Mouse (Mus musculus) urinary bladder, postnatal 0 days (tissue): Measurements from ENCODE around the gene Klhl11. TPM values are rescaled to one million over a fixed set of nuclear protein-coding genes. Genes with fewer than 3 reads are reported as not detected.

Experiments used
- microRNA-seq: library from miRNA; unstranded; fragments of <30 nt; microRNA quantifications from one replicate; pipeline ENCODE4, GENCODE M21; 2016
- polyA plus RNA-seq: library from polyadenylated mRNA; unstranded; fragments of >200 nt; fragmentation: Nextera tagmentation; extraction: Ambion mirVana; gene quantifications from 2 replicates; pipeline ENCODE4 v1.2.1, GENCODE M21; 2015

Klhl11 gene
- polyA plus RNA-seq: 4.9 TPM in 2 replicates

GRCm38 (mm10) chr11:100472197-100472934 is at the start of gene Klhl11:
TSS of gene Klhl11 (minus strand) at chr11:100472741.

GRCm38 (mm10) chr11:100441797-100442196 is 30.7 kb downstream of the Klhl11 start, which contains the start of the genes Nt5c3b and Klhl10:
TSS of gene Nt5c3b (minus strand) at chr11:100441808.
TSS of gene Klhl10 (plus strand) at chr11:100441917.

GRCm38 (mm10) chr11:100414914-100415822 is 57.4 kb downstream of the Klhl11 start, which contains the start of gene Fkbp10:
TSS of gene Fkbp10 (plus strand) at chr11:100415697.

GRCm38 (mm10) chr11:100414021-100414913 is 58.3 kb downstream of the Klhl11 start, which contains the start of gene P3h4:
TSS of gene P3h4 (minus strand) at chr11:100414836.

Small RNAs within 50 kb of the gene (microRNA-seq; reads per million reads assigned to microRNA genes)
- not detected for gene Gm27374
- not detected for gene Mir7116

Other genes starting within 250 kb of the Klhl11 start
- not detected in 2 replicates for gene Krt16, start 223.8 kb downstream of the Klhl11 start, polyA plus RNA-seq
- gene Krt17, start 211.7 kb downstream of the Klhl11 start, polyA plus RNA-seq: 4.6 and 5.2 TPM in 2 replicates
- not detected in 2 replicates for gene Krt42, start 202.9 kb downstream of the Klhl11 start, polyA plus RNA-seq
- gene Eif1, start 152.9 kb downstream of the Klhl11 start, polyA plus RNA-seq: 1,889 and 2,012 TPM in 2 replicates
- not detected in 2 replicates for gene Gast, start 138.3 kb downstream of the Klhl11 start, polyA plus RNA-seq
- 1.4 and 2.0 TPM in 2 replicates for gene Hap1, start 116.6 kb downstream of the Klhl11 start, polyA plus RNA-seq
- 114 and 129 TPM in 2 replicates for gene Jup, start 75.0 kb downstream of the Klhl11 start, polyA plus RNA-seq
- 77.6 and 84.4 TPM in 2 replicates for gene P3h4, start 57.9 kb downstream of the Klhl11 start, polyA plus RNA-seq
- gene Fkbp10, start 57.0 kb downstream of the Klhl11 start, polyA plus RNA-seq: 148 and 172 TPM in 2 replicates
- gene Nt5c3b, start 30.9 kb downstream of the Klhl11 start, polyA plus RNA-seq: 238 and 265 TPM in 2 replicates
- gene Klhl10, start 30.8 kb downstream of the Klhl11 start, polyA plus RNA-seq: 0.63 and 0.71 TPM in 2 replicates
- 81.8 and 108 TPM in 2 replicates for gene Acly, start 55.3 kb upstream of the Klhl11 start, polyA plus RNA-seq
- gene Ttc25, start 72.9 kb upstream of the Klhl11 start, polyA plus RNA-seq: 0.18 and 0.28 TPM in 2 replicates
- gene Cnp, start 102.2 kb upstream of the Klhl11 start, polyA plus RNA-seq: 62.8 and 69.7 TPM in 2 replicates
- 46.9 and 52.8 TPM in 2 replicates for gene Nkiras2, start 146.5 kb upstream of the Klhl11 start, polyA plus RNA-seq
- gene Dnajc7, start 147.4 kb upstream of the Klhl11 start, polyA plus RNA-seq: 95.8 and 98.6 TPM in 2 replicates
- 0.22 and 0.24 TPM in 2 replicates for gene Zfp385c, start 219.7 kb upstream of the Klhl11 start, polyA plus RNA-seq
- 3.5 and 4.4 TPM in 2 replicates for gene Dhx58, start 231.5 kb upstream of the Klhl11 start, polyA plus RNA-seq
- 18.9 and 19.5 TPM in 2 replicates for gene Kat2a, start 239.7 kb upstream of the Klhl11 start, polyA plus RNA-seq
- 0.35 TPM in 1 of 2 replicates, not detected in the other for gene Hspb9, start 241.1 kb upstream of the Klhl11 start, polyA plus RNA-seq